Mouse (Mus musculus): ENCODE measurements at regions not wholly inside any gene's neighbourhood (a gene's known extent, or its start where the extent isn't known, plus 50 kb on each side); places are given as distances from the start of the nearest gene placed in this dataset.

- TF ChIP-seq CTCF (IDR thresholded peaks at IDR 0.05; ENCODE audit: low read depth, low read length) (no peak), POLR2A (IDR thresholded peaks at IDR 0.05; ENCODE audit: extremely low read depth, insufficient read depth, low read length) (no peak)
Measured at GRCm38 (mm10) chr6:37645551-37645950, 115.6 kb downstream of the Akr1d1 start.

Data from liver, adult 2 months (tissue).